Comparison of ENCODE assay signal across 8 mouse cellular contexts in the genomic region with DNA sequence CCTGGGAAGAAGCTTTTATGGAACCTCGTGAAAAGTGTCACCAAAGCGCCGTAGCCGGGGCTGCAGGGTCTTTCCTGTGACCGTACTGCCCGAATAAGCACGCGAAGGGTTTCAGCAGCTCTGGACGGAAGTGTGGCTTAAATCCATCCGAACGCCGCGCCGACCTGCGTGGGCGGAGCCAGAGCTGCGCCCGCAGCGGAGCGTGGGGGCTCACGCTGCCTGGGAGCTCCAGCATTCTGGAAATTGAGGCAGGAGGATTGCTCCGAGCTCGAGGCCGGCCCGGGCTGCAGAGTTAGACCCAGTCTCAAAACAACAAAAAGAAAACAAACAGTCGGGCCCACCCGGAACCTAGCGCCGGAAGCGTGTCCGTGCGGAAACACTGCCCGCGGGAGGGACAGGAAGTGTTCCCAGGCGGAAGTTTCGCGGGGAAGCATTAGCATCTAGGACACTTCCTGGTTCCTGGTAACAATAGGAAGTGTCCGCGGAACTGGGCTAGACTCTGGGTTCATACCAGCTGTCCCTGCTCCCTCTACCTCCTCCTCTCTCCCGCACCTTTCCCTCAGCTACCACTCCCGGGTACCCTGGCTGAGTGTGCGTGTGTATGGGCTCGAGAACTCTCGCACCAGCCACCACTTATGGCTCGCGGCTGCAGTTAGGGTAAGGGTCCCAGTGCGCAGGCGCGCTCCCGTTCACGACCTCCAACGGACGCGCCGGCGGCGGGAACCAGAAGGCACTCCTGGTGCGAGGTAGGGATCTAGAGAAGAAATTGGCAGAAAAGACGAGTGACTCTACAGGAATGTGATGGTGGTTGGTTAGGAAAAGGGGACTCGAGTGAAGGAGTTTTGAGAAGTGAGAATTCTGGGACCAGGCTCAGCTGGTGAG. TPM values are rescaled to one million over a fixed set of nuclear protein-coding genes. Genes with fewer than 3 reads are reported as not detected.
DNase-seq lines count a peak whose midpoint lies in the region; ATAC-seq lines count a peak whose summit lies in the region.

A gene (minus strand): TSS at position 362 of the 882 bp plus-strand sequence.

- ATAC-seq in inflammation-experienced regulatory T-cells, adult 6 months = peak; percentile 36
- peak; percentile 75 for ATAC-seq in megakaryocyte-erythroid progenitor cell, adult 5-6 weeks (replicated peaks; ENCODE audit: low FRiP score, low TSS enrichment, poor library complexity, severe bottlenecking)

- DNase-seq in adipocyte (ENCODE audit: low spot score) = peak; percentile 91
- DNase-seq in embryo, embryonic 10 days (ENCODE audit: low spot score) = peak; percentile 97
- peak; percentile 87 for DNase-seq in gastrocnemius, postnatal 10 days
- DNase-seq in left cerebral cortex, postnatal 10 days (ENCODE audit: extremely low spot score in 1 of 2, low spot score in 2 of 2) = peak; percentile 89 to 94
- DNase-seq in right cerebral cortex, postnatal 25 days = peak; percentile 89
- peak; percentile 85 to 91 for DNase-seq in urinary bladder, postnatal 4 days (ENCODE audit: low spot score in 2 of 2)

- intact Hi-C loops in left cerebral cortex, postnatal 10 days (cut with DNase I) = no loop called here

RNA-seq across cellular contexts. Expression of the gene that starts here (rescaled TPM):
- total RNA-seq in gastrocnemius, postnatal 10 days (2021) = 1 to 10 TPM; 5.8 to 7.7 TPM
- 10 to 100 TPM in 2 of 3 experiments, 1 to 10 TPM in 1; 8.6 to 11.1 (median 10.7) TPM for polyA plus RNA-seq in inflammation-experienced regulatory T-cells, adult 6 months (2017; shearing (Covaris generic))
- total RNA-seq in left cerebral cortex, postnatal 10 days (2021) = 10 to 100 TPM; 23.3 to 26.0 TPM
- 9.3 and 12.8 TPM in 2 replicates for total RNA-seq in megakaryocyte-erythroid progenitor cell, adult 5-6 weeks (2014; fragmentation: Nextera tagmentation)
- total RNA-seq in megakaryocyte-erythroid progenitor cell, adult 5-6 weeks (2017) = 2.3 and 2.8 TPM in 2 replicates

Comparison
In these comparisons a context has a peak if more than half of its experiments do, and no peak if none do; other contexts are left out.
1. Peak in every context shown above with its lines: DNase-seq and ATAC-seq.